In the genomic region with DNA sequence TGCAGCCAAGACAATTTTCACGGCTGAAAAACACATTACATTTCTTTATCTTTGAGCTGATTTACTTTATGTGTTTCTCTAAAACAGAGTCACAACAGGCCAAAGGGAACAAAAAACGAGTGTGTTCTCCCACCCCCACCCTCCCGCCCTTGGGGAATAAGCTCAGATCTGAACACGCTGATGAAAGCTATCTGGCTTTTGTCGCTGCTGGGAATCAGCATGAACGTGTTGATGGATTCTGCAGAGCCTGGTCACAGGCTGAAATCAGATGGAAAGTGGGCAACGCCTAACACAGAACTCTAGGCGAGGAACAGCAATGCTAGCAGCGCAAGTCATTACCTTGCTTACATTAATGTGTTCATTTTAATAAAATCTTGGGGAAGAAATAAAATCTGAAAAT, we compare ENCODE assay signal across 33 mouse cellular contexts.
A peak's percentile ranks its signal among the peaks of the same experiment; 100 is the strongest.
DNase-seq lines count a peak whose midpoint lies in the region; ATAC-seq and TF ChIP-seq lines count a peak whose summit lies in the region.
"Had no signal": no experiment of that assay in that cellular context is flagged by ENCODE, and none has a peak within 500 bp of the region (broad histone marks: within the 10 kb centered on the region; RNA-seq: fewer than 3 reads in every experiment).

No protein-coding gene starts in this region.

- no peak for TF ChIP-seq POLR2A in brain, embryonic 14.5 days (IDR thresholded peaks at IDR 0.05; ENCODE audit: borderline replicate concordance, extremely low read depth, insufficient read depth, insufficient read length, poor library complexity, severe bottlenecking)
- TF ChIP-seq POLR2A in embryonic fibroblast, embryonic 13.5 days (IDR thresholded peaks at IDR 0.05; ENCODE audit: low read depth, low read length) = no peak

- no peak for TF ChIP-seq CTCF in brain, embryonic 14.5 days (IDR thresholded peaks at IDR 0.05; ENCODE audit: borderline replicate concordance, extremely low read depth, insufficient read depth, insufficient read length)
- TF ChIP-seq CTCF in embryonic fibroblast, embryonic 13.5 days (IDR thresholded peaks at IDR 0.05; ENCODE audit: borderline replicate concordance, insufficient read depth, low read length) = no peak

- no peak overlapping the region for H3K9ac ChIP-seq in kidney, embryonic 16.5 days (replicated peaks; ENCODE audit: low read length)
- H3K9ac ChIP-seq: forebrain, embryonic 15.5 days; heart, embryonic 12.5 days; hindbrain, embryonic 15.5 days; limb, embryonic 13.5 days; liver, embryonic 13.5 days; midbrain, embryonic 13.5 days; neural tube, embryonic 15.5 days; stomach, embryonic 15.5 days had no signal

- WGBS in kidney, embryonic 16.5 days = 62% methylated on average over 9 of the region's 9 CpGs

- H3K4me2 ChIP-seq in kidney, embryonic 16.5 days (replicated peaks; ENCODE audit: low read depth, low read length) = no peak overlapping the region
- H3K4me2 ChIP-seq: forebrain, embryonic 15.5 days; heart, embryonic 12.5 days; hindbrain, embryonic 15.5 days; limb, embryonic 13.5 days; liver, embryonic 13.5 days; midbrain, embryonic 13.5 days; neural tube, embryonic 15.5 days; stomach, embryonic 15.5 days had no signal

- no peak overlapping the region for H3K4me3 ChIP-seq in kidney, embryonic 16.5 days (ENCODE audit: low read length)
- no peak overlapping the region for H3K4me3 ChIP-seq in embryonic fibroblast, embryonic 13.5 days (ENCODE audit: insufficient read depth, low read length)
- H3K4me3 ChIP-seq: forebrain, embryonic 10.5 days; forebrain, embryonic 15.5 days; heart, embryonic 12.5 days; hindbrain, embryonic 10.5 days; hindbrain, embryonic 15.5 days; layer of hippocampus, adult 2 months; left cerebral cortex, adult 2 months; limb, embryonic 13.5 days; liver, embryonic 13.5 days; megakaryocyte, embryonic 14.5 days; midbrain, embryonic 13.5 days; neural tube, embryonic 15.5 days; stomach, embryonic 15.5 days had no signal

- peak; percentile 31 for DNase-seq in gastrocnemius, postnatal 25 days
- no peak for DNase-seq in gastrocnemius, postnatal 4 days (ENCODE audit: low spot score in 2 of 2)
- DNase-seq in kidney, adult 8-10 months = no peak
- DNase-seq in brain, embryonic 14.5 days (ENCODE audit: low read depth) = peak; percentile 18
- DNase-seq in neural tube, embryonic 10.5 days (ENCODE audit: extremely low spot score, low spot score) = no peak
- DNase-seq: adrenal gland, adult 2 months; adrenal gland, postnatal 36 days; B cell, adult 2 months; cerebellum, adult 2 months; cerebellum, postnatal 14 days; kidney, adult 2 months; kidney, postnatal 36 days; liver, embryonic 13.5 days; lung, adult 18-20 months; lung, postnatal 4 days; retina, postnatal 1 day; right cerebral cortex, postnatal 14 days had no signal

- no peaks in the 10 kb centered on the region for H3K36me3 ChIP-seq in kidney, embryonic 16.5 days (ENCODE audit: insufficient read depth, low read length)
- H3K36me3 ChIP-seq: forebrain, embryonic 10.5 days; forebrain, embryonic 15.5 days; heart, embryonic 12.5 days; hindbrain, embryonic 10.5 days; hindbrain, embryonic 15.5 days; limb, embryonic 13.5 days; liver, embryonic 13.5 days; midbrain, embryonic 13.5 days; neural tube, embryonic 15.5 days; stomach, embryonic 15.5 days had no signal

- no peak for ATAC-seq in kidney, embryonic 16.5 days (ENCODE audit: low FRiP score, low TSS enrichment)
- ATAC-seq: activated CD4-positive, CD25-positive, alpha-beta regulatory T cell, adult 4 months; forebrain, embryonic 15.5 days; lung, postnatal 0 days; midbrain, embryonic 13.5 days had no signal

- H3K4me1 ChIP-seq in kidney, embryonic 16.5 days (ENCODE audit: insufficient read depth, low read length) = peaks cover 10% of the 10 kb centered on the region
- H3K4me1 ChIP-seq in embryonic fibroblast, embryonic 13.5 days (ENCODE audit: control insufficient read depth, insufficient read depth, low read length) = peaks cover 8% of the 10 kb centered on the region
- H3K4me1 ChIP-seq: forebrain, embryonic 10.5 days; forebrain, embryonic 15.5 days; hindbrain, embryonic 10.5 days; hindbrain, embryonic 15.5 days; liver, embryonic 13.5 days; megakaryocyte, embryonic 14.5 days; midbrain, embryonic 13.5 days; neural tube, embryonic 15.5 days; stomach, embryonic 15.5 days had no signal

- peak overlapping the region; percentile 41; the same call in 1 of the 2 replicates for H3K27ac ChIP-seq in kidney, embryonic 16.5 days (ENCODE audit: low read length)
- peak overlapping the region; percentile 96 for H3K27ac ChIP-seq in embryonic fibroblast, embryonic 13.5 days (ENCODE audit: insufficient read depth, low read length)
- H3K27ac ChIP-seq: forebrain, embryonic 10.5 days; forebrain, embryonic 15.5 days; hindbrain, embryonic 10.5 days; hindbrain, embryonic 15.5 days; layer of hippocampus, adult 2 months; left cerebral cortex, adult 2 months; liver, embryonic 13.5 days; midbrain, embryonic 13.5 days; neural tube, embryonic 15.5 days; stomach, embryonic 15.5 days had no signal

- no peaks in the 10 kb centered on the region for H3K9me3 ChIP-seq in kidney, embryonic 16.5 days (ENCODE audit: low read length)
- H3K9me3 ChIP-seq: forebrain, embryonic 10.5 days; forebrain, embryonic 15.5 days; hindbrain, embryonic 10.5 days; hindbrain, embryonic 15.5 days; limb, embryonic 13.5 days; liver, embryonic 13.5 days; neural tube, embryonic 15.5 days; stomach, embryonic 15.5 days had no signal

- no peaks in the 10 kb centered on the region for H3K27me3 ChIP-seq in kidney, embryonic 16.5 days (ENCODE audit: insufficient read depth, low read length)
- H3K27me3 ChIP-seq: forebrain, embryonic 15.5 days; heart, embryonic 12.5 days; hindbrain, embryonic 15.5 days; limb, embryonic 13.5 days; liver, embryonic 13.5 days; megakaryocyte, embryonic 14.5 days; midbrain, embryonic 13.5 days; neural tube, embryonic 15.5 days; stomach, embryonic 15.5 days had no signal

Comparison
In these comparisons a context has a peak if more than half of its experiments do, and no peak if none do; other contexts are left out.
1. DNase-seq: peak in gastrocnemius, postnatal 25 days (single experiment) and brain, embryonic 14.5 days (single experiment); none in gastrocnemius, postnatal 4 days (0 of 2), kidney, adult 8-10 months (0 of 2) and neural tube, embryonic 10.5 days (single experiment).